Mouse (Mus musculus) heart, postnatal 0 days (tissue): Measurements from ENCODE around the gene Gadd45gip1. TPM values are rescaled to one million over a fixed set of nuclear protein-coding genes. Genes with fewer than 3 reads are reported as not detected.
A peak's percentile ranks its signal among the peaks of the same experiment; 100 is the strongest.

Experiments
- ATAC-seq: fragments of 200-750 bp; cut with Nextera tagmentation; 2 replicates; pipeline ENCODE4 v1.8.0; 2017; ENCODE audit warnings: low read depth, moderate number of reproducible peaks, moderate library complexity; ENCODE audit not compliant: insufficient read depth
- DNase-seq: peaks from one replicate; pipeline ENCODE4 v3.0.0-alpha.2; 2016; ENCODE audit warnings: low spot score
- H3K27ac ChIP-seq: fragments of 300-500 bp; sonication (generic); 2 replicates; pipeline ENCODE4 v1.5.1; 2014; ENCODE audit warnings: low read depth, mild to moderate bottlenecking
- H3K27me3 ChIP-seq: fragments of 300-500 bp; sonication (generic); 2 replicates; pipeline ENCODE4 v1.6.1; 2014; ENCODE audit warnings: low read length, mixed read lengths; ENCODE audit not compliant: control insufficient read depth, insufficient read depth
- H3K36me3 ChIP-seq: fragments of 300-500 bp; sonication (generic); replicated peaks from 2 replicates; pipeline ENCODE4 v1.6.1; 2014; ENCODE audit warnings: low read length, mixed read lengths; ENCODE audit not compliant: control insufficient read depth, insufficient read depth
- H3K4me1 ChIP-seq: fragments of 300-500 bp; sonication (generic); 2 replicates; pipeline ENCODE4 v1.6.1; 2014; ENCODE audit warnings: antibody characterized with exemption; ENCODE audit not compliant: control insufficient read depth, insufficient read depth
- H3K4me2 ChIP-seq: fragments of 300-500 bp; sonication (generic); 2 replicates; pipeline ENCODE4 v1.6.1; 2014; ENCODE audit warnings: low read depth, mild to moderate bottlenecking, low read length, moderate library complexity
- H3K4me3 ChIP-seq: fragments of 300-500 bp; sonication (generic); 2 replicates; pipeline ENCODE4 v1.5.1; 2014; ENCODE audit warnings: low read depth, low read length
- H3K9ac ChIP-seq: fragments of 300-500 bp; sonication (generic); replicated peaks from 2 replicates; pipeline ENCODE4 v1.6.1; 2014; ENCODE audit warnings: low read depth, low read length, mixed read lengths
- H3K9me3 ChIP-seq: fragments of 300-500 bp; sonication (generic); replicated peaks from 2 replicates; pipeline ENCODE4 v1.6.1; 2016; ENCODE audit warnings: low read length; ENCODE audit not compliant: control insufficient read depth
- CTCF ChIP-seq: IDR thresholded peaks from 2 replicates; pipeline ENCODE4 v1.5.1; 2016; ENCODE audit warnings: antibody characterized with exemption, control low read depth, low read depth
- EP300 ChIP-seq: IDR thresholded peaks from 2 replicates; pipeline ENCODE4 v1.6.1; 2016; ENCODE audit warnings: antibody characterized with exemption, low read depth
- WGBS: fragments of 180-500 bp; shearing (Covaris S2); extraction: QIAGEN DNeasy Blood & Tissue Kit; methylation state at CpG from one replicate; pipeline ENCODE4 v1.1.7; 2014; 5-methylcytosine and 5-hydroxymethylcytosine counted together
- polyA plus RNA-seq: library from polyadenylated mRNA; unstranded; fragments of >200 nt; fragmentation: Nextera tagmentation; extraction: Ambion mirVana; gene quantifications from 2 replicates; pipeline ENCODE4 v1.2.1, GENCODE M21; 2015
- total RNA-seq: library from RNA; depleted of rRNA; stranded (reverse); fragments of >200 nt; gene quantifications from 2 replicates; pipeline ENCODE4 v1.2.3, GENCODE M21; 2014; ENCODE audit warnings: low replicate concordance

The Gadd45gip1 gene
- total and polyA plus RNA-seq, 2 experiments from 2014 or later: 49.8 to 50.0 TPM

DNA sequence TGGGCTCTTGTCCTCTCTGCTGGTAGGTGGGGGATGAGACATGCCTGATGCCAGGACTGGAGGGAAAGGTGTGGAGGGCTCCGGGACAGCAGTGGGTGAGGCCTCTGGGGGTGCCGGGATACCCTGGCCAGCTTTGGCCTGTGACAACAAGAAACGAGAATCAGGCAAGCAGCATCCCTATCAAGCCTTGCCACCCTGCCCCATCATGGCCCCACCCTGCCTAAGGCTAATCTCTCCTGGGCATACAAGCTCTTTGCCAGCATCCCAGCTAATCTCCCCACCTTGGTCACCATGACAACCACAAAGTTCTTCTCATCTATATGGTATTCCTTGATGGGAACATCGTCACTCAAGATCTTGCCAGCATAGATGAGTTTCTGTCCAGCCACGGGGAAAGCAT is 7.2 kb downstream of the Gadd45gip1 start:
- H3K4me1 ChIP-seq: peaks cover 8% of the 10 kb centered on the region; the same call in 1 of the 2 replicates
- H3K36me3 ChIP-seq: peaks cover 76% of the 10 kb centered on the region
- no peaks in the 10 kb centered on the region for H3K9me3 ChIP-seq
- whole genome bisulfite sequencing: 81% methylated on average over 5 of the region's 5 CpGs
- no peak overlapping the region for H3K4me3 ChIP-seq
- H3K4me2 ChIP-seq: no peak overlapping the region
- no peak for ATAC-seq
- no peaks in the 10 kb centered on the region for H3K27me3 ChIP-seq
- TF ChIP-seq EP300 (no peak), CTCF (no peak)
- no peak for DNase-seq
- H3K27ac ChIP-seq: no peak overlapping the region
- H3K9ac ChIP-seq: no peak overlapping the region

DNA sequence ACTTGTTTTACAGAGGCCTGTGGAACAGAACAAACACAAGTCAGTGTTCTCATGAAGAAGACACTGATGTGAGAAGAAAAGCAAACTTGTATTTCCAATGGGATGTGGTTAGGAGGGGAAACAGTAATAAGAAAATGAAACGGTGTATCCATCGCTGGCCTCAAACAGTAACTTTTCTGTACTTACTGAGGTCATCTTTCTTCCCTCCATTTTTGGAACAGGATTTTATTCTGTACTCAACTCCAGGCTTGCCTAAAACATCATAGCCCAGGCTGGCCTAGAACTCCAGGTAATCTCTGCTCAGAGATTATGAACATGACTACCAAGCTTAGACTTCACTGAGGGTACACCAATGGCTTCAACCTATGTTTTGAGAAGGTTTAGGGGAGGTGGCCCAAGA is 8.1 kb downstream of the Gadd45gip1 start:
- H3K4me3 ChIP-seq: peak overlapping the region; percentile 93
- H3K27ac ChIP-seq: peak overlapping the region; percentile 86; the same call in 1 of the 2 replicates
- TF ChIP-seq EP300 (no peak), CTCF (no peak)
- no peaks in the 10 kb centered on the region for H3K27me3 ChIP-seq
- peaks cover 76% of the 10 kb centered on the region for H3K36me3 ChIP-seq
- H3K4me2 ChIP-seq: peak overlapping the region; percentile 78
- peak overlapping the region; percentile 80; the same call in 1 of the 2 replicates for H3K9ac ChIP-seq
- DNase-seq: no peak
- H3K9me3 ChIP-seq: no peaks in the 10 kb centered on the region
- H3K4me1 ChIP-seq: peaks cover 8% of the 10 kb centered on the region; the same call in 1 of the 2 replicates
- no peak for ATAC-seq
- WGBS: 92% methylated on average over 2 of the region's 2 CpGs

GRCm38 (mm10) chr8:84839875-84840247 is 8.5 kb downstream of the Gadd45gip1 start:
- peak overlapping the region; percentile 80 for H3K9ac ChIP-seq
- peaks cover 76% of the 10 kb centered on the region for H3K36me3 ChIP-seq
- DNase-seq (no peak), ATAC-seq (no peak)
- H3K4me3 ChIP-seq: peak overlapping the region; percentile 93
- peak overlapping the region; percentile 86 for H3K27ac ChIP-seq
- H3K9me3 ChIP-seq: no peaks in the 10 kb centered on the region
- H3K4me1 ChIP-seq: peaks cover 9% of the 10 kb centered on the region; the same call in 1 of the 2 replicates
- 5% methylated on average over 7 of the region's 7 CpGs for WGBS
- no peaks in the 10 kb centered on the region for H3K27me3 ChIP-seq
- peak overlapping the region; percentile 78 for H3K4me2 ChIP-seq
- TF ChIP-seq CTCF (no peak), EP300 (0 out of 2 replicates have a peak, but pooled peaks have one; percentile 11)

DNA sequence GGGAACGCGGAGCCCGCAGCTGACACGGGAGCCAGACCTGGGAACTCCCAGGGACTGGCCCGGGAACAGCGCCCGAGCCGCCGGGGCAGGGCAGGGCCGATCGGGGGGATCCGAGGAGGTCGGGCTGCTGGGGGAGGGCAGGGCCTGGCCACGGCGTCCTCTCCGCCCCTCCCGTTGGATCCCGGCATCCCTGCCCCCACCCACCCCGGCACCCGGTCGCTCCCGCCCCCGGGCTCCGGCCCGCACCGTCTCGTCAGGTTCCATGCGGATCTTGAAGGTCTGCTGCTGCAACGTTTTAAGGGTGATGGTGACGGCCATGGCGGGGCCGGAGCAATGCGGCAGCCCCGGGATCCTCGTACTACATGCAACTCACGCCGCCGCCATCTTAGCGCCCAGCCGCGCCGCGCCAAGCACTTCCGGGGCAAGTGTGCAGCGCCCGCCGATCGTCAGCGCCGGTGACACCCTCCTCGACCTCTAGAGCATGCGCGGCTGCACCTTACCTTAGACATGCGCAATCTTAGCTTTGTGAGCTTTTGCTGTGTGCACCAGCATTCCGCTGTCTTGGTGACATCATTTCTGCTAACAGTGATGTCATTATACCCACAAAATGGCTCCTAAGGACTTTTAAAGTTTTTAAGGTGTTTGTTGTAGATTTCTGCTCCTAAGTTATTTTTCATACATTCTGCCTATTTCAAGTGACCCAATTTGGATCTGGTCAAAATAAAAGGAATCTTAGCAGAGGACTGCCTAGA is 9.1 kb downstream of the Gadd45gip1 start, which contains the start of gene Rad23a:
Gene Rad23a, minus strand, starts transcription at position 418 of the 752 bp plus-strand sequence.
- Histone ChIP-seq H3K27ac (peak within 1 kb of the TSS; percentile 86), H3K9ac (peak within 1 kb of the TSS; percentile 80), H3K27me3 (no peaks in the 10 kb centered on the region), H3K4me3 (peak within 1 kb of the TSS; percentile 93), H3K36me3 (peaks cover 77% of the 10 kb centered on the region), H3K4me1 (peaks cover 15% of the 10 kb centered on the region; the same call in 1 of the 2 replicates), H3K9me3 (no peaks in the 10 kb centered on the region), H3K4me2 (peak within 1 kb of the TSS; percentile 78)
- TF ChIP-seq CTCF: no peak
- 0 out of 2 replicates have a peak, but pooled peaks have one; percentile 12 for TF ChIP-seq EP300
- peak; percentile 96 for DNase-seq
- WGBS: under 1% methylated on average over 54 of the region's 55 CpGs
- ATAC-seq: peak; percentile 96

- 71% methylated on average over 1 of the region's 1 CpGs for WGBS
- ATAC-seq (no peak), DNase-seq (no peak)
- no peak overlapping the region for H3K9ac ChIP-seq
- H3K4me3 ChIP-seq: no peak overlapping the region
- H3K4me1 ChIP-seq: peaks cover 18% of the 10 kb centered on the region; the same call in 1 of the 2 replicates
- H3K27me3 ChIP-seq: no peaks in the 10 kb centered on the region
- no peak overlapping the region for H3K4me2 ChIP-seq
- TF ChIP-seq EP300 (no peak), CTCF (no peak)
- no peaks in the 10 kb centered on the region for H3K9me3 ChIP-seq
- H3K27ac ChIP-seq: no peak overlapping the region; the same call in 1 of the 2 replicates
- peaks cover 66% of the 10 kb centered on the region for H3K36me3 ChIP-seq
These were observed 10.2 kb downstream of the Gadd45gip1 start for GRCm38 (mm10) chr8:84841514-84841913.
